Mouse (Mus musculus) intestine, postnatal 0 days (tissue): ENCODE measurements around the gene Mitf. TPM values are rescaled to one million over a fixed set of nuclear protein-coding genes. Genes with fewer than 3 reads are reported as not detected.

Source experiments
- ATAC-seq: fragments of 200-750 bp; cut with Nextera tagmentation; 2 replicates; pipeline ENCODE4 v1.8.0; 2017; ENCODE audit warnings: mild to moderate bottlenecking, moderate TSS enrichment, moderate library complexity
- H3K27ac ChIP-seq: fragments of 300-500 bp; sonication (generic); 2 replicates; pipeline ENCODE4 v1.5.1; 2014; ENCODE audit warnings: mild to moderate bottlenecking, low read depth, low read length, moderate library complexity
- H3K27me3 ChIP-seq: fragments of 300-500 bp; sonication (generic); replicated peaks from 2 replicates; pipeline ENCODE4 v1.6.1; 2014; ENCODE audit warnings: low read length, mixed read lengths; ENCODE audit not compliant: control insufficient read depth, insufficient read depth
- H3K36me3 ChIP-seq: fragments of 300-500 bp; sonication (generic); 2 replicates; pipeline ENCODE4 v1.6.1; 2014; ENCODE audit warnings: mild to moderate bottlenecking, moderate library complexity; ENCODE audit not compliant: control insufficient read depth, insufficient read depth
- H3K4me1 ChIP-seq: fragments of 300-500 bp; sonication (generic); replicated peaks from 2 replicates; pipeline ENCODE4 v1.6.1; 2014; ENCODE audit warnings: antibody characterized with exemption, low read length, mixed read lengths; ENCODE audit not compliant: control insufficient read depth, insufficient read depth
- H3K4me2 ChIP-seq: fragments of 300-500 bp; sonication (generic); replicated peaks from 2 replicates; pipeline ENCODE4 v1.6.1; 2014; ENCODE audit warnings: low read depth, mild to moderate bottlenecking, moderate library complexity
- H3K4me3 ChIP-seq: fragments of 300-500 bp; sonication (generic); 2 replicates; pipeline ENCODE4 v1.5.1; 2014; ENCODE audit warnings: low read depth, low read length
- H3K9ac ChIP-seq: fragments of 300-500 bp; sonication (generic); 2 replicates; pipeline ENCODE4 v1.6.1; 2014; ENCODE audit warnings: mild to moderate bottlenecking, low read depth, low read length
- H3K9me3 ChIP-seq: fragments of 300-500 bp; sonication (generic); 2 replicates; pipeline ENCODE4 v1.6.1; 2016; ENCODE audit warnings: mixed run types; ENCODE audit not compliant: control insufficient read depth
- CTCF ChIP-seq: sonication (generic); IDR thresholded peaks from 2 replicates; pipeline ENCODE4 v1.5.1; 2016; ENCODE audit warnings: low read depth, mild to moderate bottlenecking, control low read depth, antibody characterized with exemption, moderate library complexity
- WGBS: fragments of 180-500 bp; shearing (Covaris S2); extraction: QIAGEN DNeasy Blood & Tissue Kit; methylation state at CpG from one replicate; pipeline ENCODE4 v1.1.7; 2014; 5-methylcytosine and 5-hydroxymethylcytosine counted together
- polyA plus RNA-seq: library from polyadenylated mRNA; unstranded; fragments of >200 nt; fragmentation: Nextera tagmentation; extraction: Ambion mirVana; gene quantifications from 2 replicates; pipeline ENCODE4 v1.2.1, GENCODE M21; 2015

Mitf gene
- polyA plus RNA-seq, 1 experiment from 2014 or later: 0.74 TPM

DNA sequence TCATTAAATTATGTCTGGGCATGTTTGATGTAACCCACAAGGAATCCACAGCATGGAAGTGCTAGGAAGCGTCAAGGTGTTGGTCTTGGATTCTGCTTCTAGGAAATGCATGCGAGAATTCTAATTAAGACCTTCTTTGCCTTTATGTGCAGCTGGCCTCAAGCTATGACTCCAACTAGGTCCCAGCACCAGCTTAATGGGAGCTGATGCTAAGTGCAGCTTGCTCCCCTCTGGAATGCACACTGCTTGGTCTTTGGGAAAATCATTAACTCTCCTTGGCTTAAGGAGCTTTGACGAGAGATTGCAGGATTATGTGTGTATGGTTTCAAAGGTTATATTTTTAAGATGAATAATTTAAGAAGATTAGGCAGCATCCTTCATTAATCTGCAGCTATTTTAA is 81.7 kb downstream of the Mitf start:
- 49% methylated on average over 3 of the region's 3 CpGs for WGBS
- H3K27me3 ChIP-seq: no peaks in the 10 kb centered on the region
- no peak overlapping the region for H3K9ac ChIP-seq
- H3K4me1 ChIP-seq: no peaks in the 10 kb centered on the region
- no peaks in the 10 kb centered on the region for H3K36me3 ChIP-seq
- ATAC-seq: no peak
- no peaks in the 10 kb centered on the region for H3K9me3 ChIP-seq
- TF ChIP-seq CTCF: no peak
- no peak overlapping the region for H3K27ac ChIP-seq
- no peak overlapping the region for H3K4me2 ChIP-seq
- no peak overlapping the region for H3K4me3 ChIP-seq

DNA sequence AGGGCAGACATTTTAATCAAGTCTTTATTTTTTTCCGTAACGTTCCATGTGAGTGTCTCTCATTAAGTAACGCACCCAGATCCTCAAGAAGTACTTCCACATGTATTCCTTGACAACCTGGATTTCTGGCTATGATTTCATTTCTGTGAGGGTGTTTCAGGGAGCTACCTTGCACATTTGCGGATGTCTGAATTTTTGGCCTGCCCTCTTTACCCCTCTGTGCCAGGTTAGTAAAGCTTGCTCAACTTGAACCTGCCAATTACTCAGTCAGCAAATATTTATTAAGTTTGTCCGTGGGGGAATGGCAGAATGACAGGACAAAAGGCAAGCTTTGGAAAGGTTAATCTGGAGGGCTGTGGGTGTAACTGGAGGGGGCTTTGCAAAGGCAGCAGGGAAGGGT is 86.7 kb downstream of the Mitf start:
- Histone ChIP-seq H3K9me3 (no peaks in the 10 kb centered on the region), H3K9ac (no peak overlapping the region), H3K4me3 (no peak overlapping the region), H3K4me1 (no peaks in the 10 kb centered on the region), H3K27me3 (no peaks in the 10 kb centered on the region), H3K27ac (no peak overlapping the region), H3K4me2 (no peak overlapping the region), H3K36me3 (no peaks in the 10 kb centered on the region)
- 75% methylated on average over 5 of the region's 5 CpGs for WGBS
- TF ChIP-seq CTCF: no peak
- no peak for ATAC-seq

DNA sequence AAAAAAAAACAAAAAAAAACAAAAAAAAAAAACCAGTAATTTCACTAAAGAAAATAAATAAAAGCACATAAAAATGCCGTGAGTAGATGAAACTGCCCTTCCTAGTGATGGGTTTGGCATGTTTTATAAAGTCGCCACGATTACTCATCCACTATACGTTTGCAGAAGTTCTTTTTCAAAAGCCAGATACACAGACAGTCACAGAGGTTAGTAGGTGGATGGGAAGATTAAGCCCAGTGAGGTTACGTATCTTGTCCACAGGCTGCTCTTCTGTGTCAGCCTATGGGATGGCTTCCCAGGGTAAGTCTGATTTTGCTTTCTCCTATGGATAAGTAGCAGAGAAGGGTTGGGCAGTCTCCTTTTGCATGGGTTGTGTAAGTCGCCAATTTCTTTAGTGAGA is 90.3 kb downstream of the Mitf start:
- TF ChIP-seq CTCF: no peak
- no peak for ATAC-seq
- WGBS: 80% methylated on average over 6 of the region's 6 CpGs

DNA sequence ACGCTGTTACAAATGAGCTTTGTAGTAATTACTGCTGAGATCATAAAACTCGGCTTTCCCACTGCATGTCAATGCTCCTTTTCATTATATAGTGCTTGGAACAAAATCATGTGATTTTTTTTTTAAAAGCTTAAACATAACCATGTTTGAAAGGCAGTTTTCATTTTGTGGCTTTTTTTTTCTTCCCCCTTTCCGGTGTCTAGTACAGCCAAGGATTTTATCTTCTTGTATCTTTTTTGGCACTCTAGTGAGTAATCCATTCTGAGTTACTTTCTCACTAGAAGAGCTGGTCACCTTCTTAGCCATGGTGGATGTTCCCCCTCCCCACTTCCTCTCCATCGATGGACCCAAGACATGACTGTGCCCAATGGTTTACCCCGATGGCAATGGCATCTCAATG is 91.2 kb downstream of the Mitf start:
- Histone ChIP-seq H3K36me3 (no peaks in the 10 kb centered on the region), H3K9me3 (no peaks in the 10 kb centered on the region), H3K27ac (no peak overlapping the region), H3K4me3 (no peak overlapping the region), H3K4me1 (no peaks in the 10 kb centered on the region), H3K9ac (no peak overlapping the region), H3K27me3 (no peaks in the 10 kb centered on the region), H3K4me2 (no peak overlapping the region)
- 77% methylated on average over 5 of the region's 5 CpGs for whole genome bisulfite sequencing
- ATAC-seq: no peak
- TF ChIP-seq CTCF: no peak

More for the DNA sequence above, 90.3 kb downstream of the Mitf start:
- Histone ChIP-seq H3K27ac (no peak overlapping the region), H3K9me3 (no peaks in the 10 kb centered on the region), H3K27me3 (no peaks in the 10 kb centered on the region), H3K9ac (no peak overlapping the region), H3K4me1 (no peaks in the 10 kb centered on the region), H3K36me3 (no peaks in the 10 kb centered on the region), H3K4me2 (no peak overlapping the region), H3K4me3 (no peak overlapping the region)

DNA sequence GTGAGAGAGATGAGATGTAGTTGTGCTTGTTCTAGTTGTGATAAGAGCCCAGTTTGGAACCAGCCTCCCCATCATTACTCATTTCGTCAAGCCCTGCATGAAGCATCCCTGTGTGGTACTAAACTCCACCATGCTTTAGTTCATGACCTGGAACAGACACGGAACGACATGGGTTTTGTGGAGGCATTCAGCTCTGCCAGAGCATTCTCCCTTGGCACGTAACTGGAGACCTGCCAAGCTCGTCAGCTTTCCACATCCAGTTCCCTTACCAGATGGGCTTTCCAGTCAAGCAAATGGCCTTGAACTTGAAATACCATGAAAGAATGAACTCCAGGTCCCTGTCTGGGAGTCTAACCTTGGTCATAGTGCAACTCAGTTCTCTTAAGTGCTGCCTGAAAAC is 94.7 kb downstream of the Mitf start:
- H3K9ac ChIP-seq: no peak overlapping the region
- ATAC-seq: no peak
- no peak overlapping the region for H3K27ac ChIP-seq
- no peak overlapping the region for H3K4me3 ChIP-seq
- no peaks in the 10 kb centered on the region for H3K27me3 ChIP-seq
- no peaks in the 10 kb centered on the region for H3K9me3 ChIP-seq
- TF ChIP-seq CTCF: no peak
- no peaks in the 10 kb centered on the region for H3K36me3 ChIP-seq
- no peaks in the 10 kb centered on the region for H3K4me1 ChIP-seq
- no peak overlapping the region for H3K4me2 ChIP-seq
- WGBS: 81% methylated on average over 5 of the region's 5 CpGs

DNA sequence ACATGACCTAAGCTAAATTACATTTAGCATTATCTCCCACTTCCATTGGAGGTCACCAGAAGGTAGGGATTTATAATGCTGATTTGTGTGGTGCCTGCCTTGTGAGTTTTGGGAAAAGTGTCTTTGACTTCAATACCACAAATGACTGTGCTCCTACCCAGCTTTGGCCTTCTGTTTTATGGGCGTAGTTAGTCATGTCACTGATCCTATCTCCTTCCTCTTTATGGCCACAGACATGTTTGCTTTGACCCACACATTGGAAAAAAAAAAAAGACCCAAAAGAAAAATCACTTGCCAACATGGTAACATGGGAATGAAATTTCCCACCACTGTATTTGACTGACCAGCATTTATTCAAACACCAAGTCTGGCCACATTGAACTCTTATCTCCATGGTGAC is 95.4 kb downstream of the Mitf start:
- WGBS: 80% methylated on average over 1 of the region's 1 CpGs
- H3K27ac ChIP-seq: no peak overlapping the region
- no peak overlapping the region for H3K4me2 ChIP-seq
- no peak overlapping the region for H3K4me3 ChIP-seq
- ATAC-seq: no peak
- H3K36me3 ChIP-seq: no peaks in the 10 kb centered on the region
- no peaks in the 10 kb centered on the region for H3K27me3 ChIP-seq
- H3K4me1 ChIP-seq: no peaks in the 10 kb centered on the region
- TF ChIP-seq CTCF: no peak
- H3K9me3 ChIP-seq: no peaks in the 10 kb centered on the region
- no peak overlapping the region for H3K9ac ChIP-seq

DNA sequence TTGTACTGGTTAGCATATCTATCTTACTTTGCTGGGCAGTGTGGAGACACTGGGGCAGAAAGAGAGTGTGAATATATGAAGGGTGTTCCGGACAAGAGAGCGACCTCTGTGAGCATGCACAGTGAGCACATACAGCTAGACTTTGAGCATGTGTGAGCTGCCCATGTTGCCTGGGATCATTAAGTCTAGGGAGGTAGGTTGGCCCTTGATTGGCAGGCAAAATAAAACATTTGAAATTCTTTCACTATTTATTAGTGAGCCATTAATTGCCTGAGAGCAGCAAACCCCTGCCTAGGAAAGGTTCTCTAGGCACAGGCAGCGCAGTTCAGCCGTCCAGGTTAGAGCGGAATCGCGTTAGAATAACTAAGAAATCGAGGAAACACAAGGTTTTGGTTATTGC is 107.9 kb downstream of the Mitf start:
- TF ChIP-seq CTCF: no peak
- ATAC-seq: no peak
- 84% methylated on average over 8 of the region's 8 CpGs for WGBS

More for the DNA sequence above, 107.9 kb downstream of the Mitf start:
- Histone ChIP-seq H3K4me3 (no peak overlapping the region), H3K4me1 (no peaks in the 10 kb centered on the region), H3K9ac (no peak overlapping the region), H3K9me3 (no peaks in the 10 kb centered on the region), H3K27ac (no peak overlapping the region), H3K36me3 (no peaks in the 10 kb centered on the region), H3K27me3 (no peaks in the 10 kb centered on the region), H3K4me2 (no peak overlapping the region)
